Mouse (Mus musculus): ENCODE measurements around the gene Gpt2.

DNA sequence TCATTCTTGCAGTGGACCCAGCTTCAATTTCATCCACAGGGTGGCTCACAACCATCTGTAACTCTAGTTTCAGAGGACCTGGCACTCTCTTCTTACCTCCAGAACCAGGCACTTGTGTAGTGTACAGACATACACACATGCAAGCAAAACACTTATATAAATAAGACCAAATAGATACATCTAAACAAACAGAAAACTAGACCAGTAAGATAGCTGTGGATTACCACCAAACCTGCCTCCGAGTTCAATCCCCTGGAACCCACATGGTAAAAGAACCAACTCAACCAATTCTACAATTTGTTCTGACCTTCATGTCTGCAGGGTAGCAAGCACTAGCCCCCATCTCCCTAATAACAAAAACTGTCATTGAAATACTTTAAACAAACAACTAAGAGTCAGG lies 59.6 kb downstream of the Gpt2 start:
- TF ChIP-seq NELFE (IDR thresholded peaks at IDR 0.05; ENCODE audit: low read depth, low read length), result no peak
- TF ChIP-seq CHD2 (IDR thresholded peaks at IDR 0.05; ENCODE audit: low read length), result no peak
- no peak for TF ChIP-seq ZKSCAN1 (IDR thresholded peaks at IDR 0.05; ENCODE audit: borderline replicate concordance, low read depth, low read length)
- no peak for TF ChIP-seq KAT2A (IDR thresholded peaks at IDR 0.05; ENCODE audit: insufficient replicate concordance, low read length)
- TF ChIP-seq SIN3A (IDR thresholded peaks at IDR 0.05; ENCODE audit: low read length), result no peak
- TF ChIP-seq CTCF (conservative IDR thresholded peaks at IDR 0.05 in 1 of 2, IDR thresholded peaks at IDR 0.05 in 1 of 2; ENCODE audit: low read depth in 2 of 2, low read length in 2 of 2), result no peak
- TF ChIP-seq EP300 (IDR thresholded peaks at IDR 0.05; ENCODE audit: low read length), result no peak
- no peak for TF ChIP-seq POLR2A (IDR thresholded peaks at IDR 0.05; ENCODE audit: low read depth, low read length)

Data from CH12.LX (cell line).